Comparison of ENCODE assay signal across 13 mouse cellular contexts in genomic region chr6:86260322-86261050, GRCm38 (mm10).
DNase-seq lines count a peak whose midpoint lies in the region; TF ChIP-seq lines count a peak whose summit lies in the region.
"Had no signal": no experiment of that assay in that cellular context is flagged by ENCODE, and none has a peak within 500 bp of the region (broad histone marks: within the 10 kb centered on the region; RNA-seq: fewer than 3 reads in every experiment).

No protein-coding gene starts in this region.

- no peaks in the 10 kb centered on the region for H3K9me3 ChIP-seq in ES-Bruce4 (replicated peaks; ENCODE audit: control insufficient read depth, insufficient read depth, low read length, poor library complexity, severe bottlenecking)
- H3K9me3 ChIP-seq: liver, embryonic 15.5 days had no signal

- no peaks in the 10 kb centered on the region for H3K36me3 ChIP-seq in ES-Bruce4 (ENCODE audit: control insufficient read depth, insufficient read depth, low read length, poor library complexity, severe bottlenecking)
- H3K36me3 ChIP-seq: liver, embryonic 15.5 days had no signal

- TF ChIP-seq POLR2A in ES-Bruce4 (IDR thresholded peaks at IDR 0.05; ENCODE audit: insufficient read depth, low read length), result no peak

- H3K9ac ChIP-seq in ES-Bruce4 (ENCODE audit: low read depth, poor library complexity, severe bottlenecking), result no peak overlapping the region
- H3K9ac ChIP-seq: liver, embryonic 15.5 days had no signal

- TF ChIP-seq CTCF in layer of hippocampus, adult 2 months (conservative IDR thresholded peaks at IDR 0.05), result peak; percentile 59
- TF ChIP-seq CTCF in ES-Bruce4 (IDR thresholded peaks at IDR 0.05; ENCODE audit: low read depth, low read length), result peak; percentile 49

- H3K27me3 ChIP-seq in ES-Bruce4 (ENCODE audit: control insufficient read depth, insufficient read depth, low read length, poor library complexity, severe bottlenecking), result no peaks in the 10 kb centered on the region
- H3K27me3 ChIP-seq: liver, embryonic 15.5 days had no signal

- peaks cover 2% of the 10 kb centered on the region for H3K4me1 ChIP-seq in ES-Bruce4 (ENCODE audit: control insufficient read depth, insufficient read depth, low read length)
- H3K4me1 ChIP-seq: liver, embryonic 15.5 days had no signal

- no peak for TF ChIP-seq EP300 in ES-Bruce4 (IDR thresholded peaks at IDR 0.05; ENCODE audit: insufficient read depth, low read depth, low read length)

- H3K4me3 ChIP-seq in layer of hippocampus, adult 2 months, result no peak overlapping the region
- no peak overlapping the region for H3K4me3 ChIP-seq in ES-Bruce4 (ENCODE audit: low read depth, low read length)
- H3K4me3 ChIP-seq: erythroblast, embryonic 14.5 days; liver, embryonic 15.5 days had no signal

- H3K27ac ChIP-seq in layer of hippocampus, adult 2 months, result no peak overlapping the region
- H3K27ac ChIP-seq in ES-Bruce4 (ENCODE audit: insufficient read depth, low read length), result no peak overlapping the region
- H3K27ac ChIP-seq: liver, embryonic 15.5 days had no signal

- DNase-seq in layer of hippocampus, adult 2 months (ENCODE audit: low spot score in 2 of 2), result no peak
- DNase-seq in layer of hippocampus, adult 11-12 months (ENCODE audit: low spot score), result no peak
- peak; percentile 7 for DNase-seq in c-Kit-positive CD71-positive TER-119-positive erythroid progenitor cells, embryonic 14.5 days (ENCODE audit: low spot score)
- DNase-seq in mesoderm, embryonic 11.5 days (ENCODE audit: low read depth, low spot score), result peak; percentile 13
- no peak for DNase-seq in layer of hippocampus, postnatal 14 days (ENCODE audit: low spot score in 2 of 2)
- DNase-seq in layer of hippocampus, postnatal 25 days (ENCODE audit: extremely low spot score in 1 of 2, low spot score in 1 of 2), result no peak
- DNase-seq in cerebellum, postnatal 36 days, result no peak
- DNase-seq: cerebellum, adult 9-10 months; kidney, adult 11 months; retina, postnatal 1 day had no signal

Comparison
In these comparisons a context has a peak if more than half of its experiments do, and no peak if none do; other contexts are left out.
1. DNase-seq: peak in c-Kit-positive CD71-positive TER-119-positive erythroid progenitor cells, embryonic 14.5 days (single experiment) and mesoderm, embryonic 11.5 days (single experiment); none in layer of hippocampus, adult 2 months (0 of 2), layer of hippocampus, adult 11-12 months (single experiment), layer of hippocampus, postnatal 14 days (0 of 2), layer of hippocampus, postnatal 25 days (0 of 2) and cerebellum, postnatal 36 days (0 of 2).